Mouse (Mus musculus): ENCODE measurements around the gene Apoo.
A peak's percentile ranks its signal among the peaks of the same experiment; 100 is the strongest.
"Not testable (repeated sequence)": the region's sequence is repeated elsewhere in the genome, so short reads cannot be mapped to it uniquely, and the experiment has no call there.

Gene Apoo

DNA sequence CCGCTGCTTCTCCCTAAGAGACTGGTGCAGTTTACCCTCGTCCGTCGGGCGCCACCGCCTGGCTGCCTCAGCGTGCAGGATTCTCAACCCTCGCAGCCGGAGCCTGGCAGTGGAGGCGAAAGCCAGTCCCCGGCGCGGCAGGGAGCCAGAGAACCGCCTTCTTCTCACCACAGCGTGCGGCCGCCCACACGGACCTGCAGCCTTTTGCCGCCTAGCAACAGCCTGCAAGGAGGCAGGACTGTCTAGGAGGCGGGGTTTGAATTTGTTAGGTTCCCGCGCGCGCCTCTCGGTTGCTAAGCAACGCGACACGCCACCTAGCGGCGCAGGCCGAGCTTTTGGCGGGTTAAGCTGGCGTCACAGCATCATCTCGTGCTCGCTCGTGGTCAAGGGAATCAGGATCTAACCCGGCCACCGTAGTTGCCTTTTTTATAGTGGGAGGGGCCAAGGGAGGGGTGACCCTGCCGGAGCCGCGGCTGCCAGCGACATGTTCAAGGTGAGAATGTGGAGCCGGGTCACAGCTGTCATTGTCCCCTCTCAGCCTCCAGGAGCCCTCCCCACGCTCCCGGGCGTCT lies at the start of gene Apoo, which contains the start of gene Fam90a1b:
TSS of gene Apoo (plus strand) at position 448 of the 572 bp plus-strand sequence.
TSS of gene Fam90a1b (minus strand) at position 108 of the 572 bp plus-strand sequence.
- DNase-seq (ENCODE audit: low spot score in 2 of 2) = peak; percentile 92 to 95

DNA sequence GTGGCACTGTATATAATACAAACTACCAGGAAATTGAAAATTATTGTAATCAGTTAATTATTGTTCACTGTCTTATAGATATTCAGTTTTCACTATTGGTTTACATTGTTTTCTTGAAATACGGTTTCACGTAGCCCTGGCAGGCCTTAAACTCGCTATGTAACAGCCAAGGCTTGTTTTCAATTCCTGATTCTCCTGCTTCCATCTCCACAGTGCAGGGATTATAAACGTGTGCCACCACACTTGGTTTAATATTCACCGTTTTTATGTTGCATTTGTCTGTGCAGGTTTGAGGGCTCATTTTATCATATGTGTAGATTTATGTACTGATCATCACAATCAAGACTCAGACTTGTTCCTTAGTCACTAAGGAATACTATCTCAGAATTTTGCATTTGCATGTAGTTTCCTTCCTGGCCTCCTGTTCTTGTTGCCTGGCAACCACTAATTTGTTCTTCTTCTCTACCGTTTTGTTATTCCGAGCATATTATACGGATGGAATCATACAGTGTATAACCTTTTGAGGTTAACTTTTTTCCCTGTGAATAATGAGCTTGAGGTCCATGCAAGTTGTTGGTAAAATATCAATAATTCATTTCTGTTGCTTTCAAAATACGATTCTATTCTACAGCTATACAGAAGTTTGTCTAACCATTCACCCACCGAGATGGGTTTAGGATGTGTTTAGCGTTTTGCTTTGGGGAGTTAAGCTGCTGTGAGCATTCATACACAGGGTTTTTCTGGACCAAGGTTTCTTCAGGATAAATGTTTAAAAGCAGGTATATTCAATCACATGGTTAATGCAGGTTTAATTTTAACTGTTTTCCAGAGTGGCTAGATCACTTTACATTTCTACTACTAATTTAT lies 45.6 kb upstream of the Apoo start:
- no peak for DNase-seq (ENCODE audit: low spot score in 2 of 2)

DNA sequence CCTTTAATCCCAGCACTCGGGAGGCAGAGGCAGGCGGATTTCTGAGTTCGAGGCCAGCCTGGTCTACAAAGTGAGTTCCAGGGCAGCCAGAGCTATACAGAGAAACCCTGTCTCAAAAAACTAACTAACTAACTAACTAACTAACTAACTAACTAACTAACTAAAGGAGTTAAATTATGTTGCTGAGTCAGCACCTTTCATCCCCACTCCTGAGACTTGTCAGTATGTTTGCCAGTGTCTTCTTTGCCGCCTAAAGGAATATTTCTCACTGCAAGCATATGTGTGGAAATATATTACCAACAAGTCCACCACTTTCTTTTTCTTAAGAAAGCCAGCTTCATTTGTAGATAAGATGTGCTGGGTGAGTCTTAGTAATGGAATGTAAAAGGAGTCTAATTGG lies 23.3 kb upstream of the Apoo start:
- DNase-seq (ENCODE audit: low spot score in 2 of 2) = not testable (repeated sequence)

DNA sequence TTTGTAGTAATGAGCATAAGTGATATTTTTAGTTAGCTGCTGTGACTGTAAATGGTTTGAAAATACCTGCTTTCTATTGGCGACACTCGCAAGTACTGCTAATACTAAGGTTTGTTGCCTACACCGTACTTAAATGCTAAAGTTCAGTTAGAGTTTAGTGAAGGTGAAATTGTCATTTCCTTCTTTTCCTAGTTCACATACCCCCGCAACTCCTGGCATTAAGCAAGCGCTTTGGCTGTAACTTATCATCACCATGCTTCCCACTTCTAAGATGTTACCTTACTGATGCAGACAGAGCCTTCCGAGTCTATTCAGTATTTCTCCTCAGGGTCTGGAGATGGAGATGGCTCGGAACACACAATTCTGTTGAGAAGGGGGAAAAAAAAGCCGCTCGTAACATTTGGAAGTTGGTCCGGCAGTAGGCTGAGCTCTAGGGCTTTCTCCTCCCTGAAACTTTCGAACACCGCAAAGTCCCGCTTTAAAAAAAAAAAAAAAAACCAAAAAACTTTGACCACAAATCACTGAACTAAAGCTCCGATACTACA lies 1.5 kb upstream of the Apoo start:
- DNase-seq (ENCODE audit: low spot score in 2 of 2) = no peak

DNA sequence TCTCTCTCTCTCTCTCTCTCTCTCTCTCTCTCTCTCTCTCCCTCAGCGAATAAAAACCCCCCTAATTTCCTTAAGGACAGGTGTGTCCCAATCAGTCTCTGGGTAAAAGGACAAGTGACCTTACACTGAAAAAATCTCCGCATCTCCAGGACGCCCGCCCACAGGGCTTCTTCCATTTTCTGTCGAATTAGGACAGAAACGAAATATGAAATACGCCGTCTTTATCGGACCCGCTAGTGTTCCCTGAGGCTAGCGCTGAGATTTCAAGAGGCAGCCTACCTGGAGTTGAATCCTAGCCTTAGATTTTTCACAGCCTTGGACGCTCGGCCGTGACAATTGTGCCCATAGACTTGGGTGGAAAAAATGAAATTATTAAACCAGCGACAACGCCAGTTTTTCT lies 888 bp upstream of the Apoo start:
- DNase-seq (ENCODE audit: low spot score in 2 of 2) = peak in 1 of 2 experiments; percentile 0

DNA sequence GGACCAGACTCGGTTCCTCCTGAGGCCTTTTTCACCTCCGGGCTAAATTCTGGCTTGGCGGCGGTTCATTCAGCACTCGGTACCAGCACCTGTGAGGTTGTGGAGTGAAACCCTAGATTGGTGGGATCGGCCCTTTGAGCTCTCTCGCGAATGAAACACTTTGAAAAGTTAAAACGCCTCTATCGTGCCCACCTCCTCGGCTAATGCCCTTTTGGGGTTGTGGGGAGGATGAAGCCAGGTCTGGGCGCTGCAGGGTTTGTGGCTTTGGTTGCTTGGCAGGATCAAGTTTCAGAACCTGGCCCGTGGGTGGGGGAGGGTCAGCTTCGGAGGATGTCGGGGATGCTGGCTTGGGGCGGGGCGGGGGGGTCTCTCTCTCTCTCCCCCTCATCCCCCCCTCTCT lies 331 bp downstream of the Apoo start:
- no peak for DNase-seq (ENCODE audit: low spot score in 2 of 2)

DNA sequence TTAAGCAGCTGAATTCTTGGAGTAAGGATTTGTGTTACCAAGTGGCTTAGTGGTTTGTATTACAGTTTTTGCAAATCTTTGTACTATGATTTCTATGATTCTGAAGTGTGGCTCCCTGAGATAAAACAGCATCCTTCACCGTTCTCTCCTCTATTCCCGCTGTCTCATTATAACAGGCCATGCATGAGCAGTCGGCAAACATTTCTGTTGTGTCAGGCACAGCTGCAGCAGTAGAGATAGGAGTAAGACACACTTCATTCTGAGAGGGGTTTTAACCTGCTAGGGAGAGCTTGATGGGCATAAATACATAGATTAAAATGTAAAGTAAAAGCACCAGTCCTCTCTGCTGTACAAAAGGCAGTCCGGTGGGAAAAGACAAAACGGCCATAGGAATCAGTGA lies 11.8 kb downstream of the Apoo start:
- no peak for DNase-seq (ENCODE audit: low spot score in 2 of 2)

DNA sequence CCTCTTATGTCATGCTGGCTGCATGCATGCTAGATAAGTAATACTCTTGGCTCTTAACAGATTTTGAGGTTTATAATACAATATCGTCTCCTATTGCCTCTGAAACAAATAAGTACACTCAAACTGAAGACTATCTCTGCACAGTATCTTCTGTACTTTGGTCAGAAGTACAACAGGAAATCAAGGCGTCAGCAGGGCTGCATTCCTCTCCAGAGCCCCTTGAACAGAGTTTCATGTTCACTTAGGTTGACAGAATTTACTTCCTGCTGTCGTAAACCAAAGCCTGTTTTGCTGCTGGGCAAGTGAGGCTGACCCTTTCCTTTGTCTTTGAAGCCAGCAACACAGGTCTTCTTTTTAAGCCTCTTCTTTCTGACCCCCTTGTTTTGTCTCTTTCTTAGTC lies 42.1 kb downstream of the Apoo start:
- DNase-seq (ENCODE audit: low spot score in 2 of 2) = no peak

DNA sequence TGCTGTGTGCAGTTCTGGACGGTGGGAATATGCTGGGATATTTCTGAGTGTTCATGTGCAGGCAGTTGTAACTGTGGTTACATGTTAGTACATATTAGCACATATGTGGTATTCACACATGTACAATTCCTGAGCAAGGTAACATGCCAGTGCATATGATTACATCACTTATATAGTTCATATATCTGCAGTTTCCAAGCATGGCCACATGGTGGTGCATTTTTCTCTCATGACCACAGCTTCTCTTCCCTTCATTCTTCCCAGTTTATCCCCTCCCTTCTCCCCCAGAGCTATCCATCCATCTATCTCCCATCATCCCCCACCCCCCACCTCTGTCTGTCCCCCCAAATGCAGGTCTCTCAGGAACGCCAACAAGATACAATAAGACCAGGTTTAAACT lies 53.3 kb downstream of the Apoo start:
- no peak for DNase-seq (ENCODE audit: low spot score in 2 of 2)

DNA sequence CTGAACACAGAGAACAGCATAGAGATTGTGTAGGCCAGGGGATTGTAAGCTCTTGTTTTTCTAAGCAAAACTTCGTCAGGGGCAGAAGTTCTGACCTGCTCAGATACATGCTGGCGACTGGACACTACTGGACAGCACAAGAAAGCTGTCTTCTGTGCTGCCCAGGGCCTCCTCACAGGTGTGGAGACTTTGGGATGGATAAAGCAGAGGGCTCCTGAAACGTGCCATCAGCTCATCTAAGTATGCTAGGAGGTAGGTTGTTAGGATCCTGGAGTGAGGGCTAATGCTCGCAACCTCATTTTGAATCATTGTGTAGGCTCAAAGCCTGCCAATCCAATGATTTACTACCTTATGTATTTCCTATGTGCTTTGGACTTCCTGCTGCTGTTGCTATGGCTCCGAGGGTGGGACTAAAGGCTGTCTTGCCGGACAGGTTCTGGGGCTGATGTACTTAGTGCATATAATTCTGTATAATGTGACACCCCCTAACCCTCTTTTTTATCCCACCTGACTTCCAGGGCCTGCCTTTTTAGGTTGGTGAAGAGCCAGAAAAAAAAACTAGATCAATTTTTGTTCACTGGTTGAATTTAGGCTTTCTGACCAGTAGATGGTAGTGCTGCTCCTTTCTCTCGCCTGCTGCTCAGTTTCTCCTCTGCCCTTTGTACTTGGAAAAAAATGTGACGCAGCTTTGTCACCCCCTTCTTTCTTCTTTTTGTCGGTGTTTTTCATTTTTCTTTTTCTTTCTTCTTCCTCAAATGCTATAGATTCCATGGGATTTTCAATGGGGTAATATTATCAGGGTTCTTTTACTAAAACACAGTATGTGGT lies 64.8 kb downstream of the Apoo start:
- no peak for DNase-seq (ENCODE audit: low spot score in 2 of 2)

DNA sequence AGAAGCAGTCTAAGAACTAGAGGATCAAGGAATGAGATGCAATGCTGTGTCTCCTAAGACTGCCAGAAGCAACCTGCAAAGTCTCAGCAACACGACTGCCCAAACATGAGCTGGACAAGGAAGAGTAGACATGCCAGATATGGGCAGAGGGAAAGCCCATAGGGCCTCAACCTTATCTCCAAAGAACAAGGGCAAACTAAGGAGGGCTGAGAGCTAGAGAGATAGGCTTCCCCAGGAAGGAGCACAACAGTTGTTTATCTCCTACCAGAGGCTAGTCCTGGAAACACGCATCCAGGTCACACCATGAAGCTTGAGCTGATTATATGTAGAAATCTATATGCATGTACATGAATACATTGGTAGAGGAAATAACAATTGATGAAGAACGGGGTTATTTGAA lies 78.5 kb downstream of the Apoo start:
- DNase-seq (ENCODE audit: low spot score in 2 of 2) = not testable (repeated sequence)

DNA sequence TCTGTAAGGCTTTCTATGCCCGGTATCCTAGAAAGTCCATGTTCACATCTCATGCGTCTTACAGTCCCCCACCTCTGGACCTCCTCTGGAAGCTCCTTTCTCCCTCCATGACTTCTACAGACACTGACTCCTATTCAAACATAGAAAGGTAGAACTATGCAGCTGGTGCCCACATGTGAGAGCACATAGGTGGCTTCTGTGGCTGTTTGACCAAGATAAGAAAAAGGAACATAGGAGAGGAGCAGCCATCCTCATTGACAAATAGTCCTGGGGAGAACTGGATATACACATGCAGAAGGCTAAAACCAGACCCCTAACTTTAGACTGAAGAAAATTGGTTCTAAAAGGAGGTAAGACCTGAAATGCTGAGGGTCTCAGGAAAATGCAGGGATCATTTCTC lies 79.1 kb downstream of the Apoo start:
- not testable (repeated sequence) for DNase-seq (ENCODE audit: low spot score in 2 of 2)

DNA sequence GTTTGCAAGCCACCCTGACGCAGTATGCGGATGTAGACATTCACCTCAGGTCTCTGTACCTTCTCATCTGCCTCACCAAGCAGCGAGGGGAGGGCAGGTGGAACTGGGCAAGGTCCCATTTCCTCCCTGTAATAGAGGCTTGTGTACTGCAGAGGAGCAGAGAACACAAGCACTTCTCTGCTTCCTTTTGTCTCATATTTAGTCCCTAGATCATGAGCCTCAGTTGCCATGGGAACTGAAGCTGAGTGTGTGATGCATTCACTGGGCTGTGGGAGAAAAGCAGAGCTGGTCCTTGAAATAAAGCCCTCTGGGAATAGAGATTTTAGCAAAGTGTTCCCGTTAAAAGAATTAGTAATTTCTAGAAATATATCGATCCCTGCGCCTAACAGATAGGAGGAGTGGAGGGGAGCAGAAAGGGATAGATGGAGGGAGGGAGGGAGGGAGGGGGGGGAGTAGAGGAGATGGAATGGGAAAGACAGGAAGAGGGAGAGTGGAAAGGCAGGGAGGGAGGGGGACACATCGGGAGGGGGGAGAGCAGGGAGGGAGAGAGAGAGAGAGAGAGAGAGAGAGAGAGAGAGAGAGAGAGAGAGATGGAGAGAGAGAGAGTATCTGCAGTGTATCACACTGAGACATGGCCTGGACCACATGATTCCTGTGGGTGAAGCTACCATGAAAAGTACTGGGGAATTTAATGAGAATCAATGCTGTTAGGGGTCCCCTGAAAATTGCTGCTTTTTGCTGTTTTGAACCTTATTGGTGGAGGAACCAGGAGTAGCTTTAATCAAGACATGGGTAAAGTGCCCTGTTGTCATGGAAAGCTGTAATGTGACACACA lies 83.3 kb downstream of the Apoo start:
- not testable (repeated sequence) for DNase-seq (ENCODE audit: low spot score in 2 of 2)

DNA sequence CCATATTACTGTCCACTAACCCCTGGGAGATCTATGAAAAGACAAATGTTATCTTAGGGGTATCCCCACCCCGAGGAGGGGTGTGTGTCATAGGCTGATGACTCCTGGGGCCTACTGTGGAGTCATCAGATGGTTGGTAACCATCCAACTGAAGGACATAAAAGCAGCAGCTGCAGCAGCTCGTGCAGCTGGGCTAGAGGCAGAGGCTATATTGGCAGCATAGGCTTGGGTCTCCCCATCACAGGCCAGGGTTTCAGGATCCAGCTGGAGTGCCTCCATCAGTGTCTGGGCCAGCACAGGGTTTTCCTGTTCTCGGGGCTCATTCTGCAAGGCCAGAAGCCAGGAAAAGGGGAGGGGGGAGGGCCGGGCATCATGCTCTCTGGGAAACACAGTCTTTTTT lies 92.4 kb downstream of the Apoo start:
- no peak for DNase-seq (ENCODE audit: low spot score in 2 of 2)

DNA sequence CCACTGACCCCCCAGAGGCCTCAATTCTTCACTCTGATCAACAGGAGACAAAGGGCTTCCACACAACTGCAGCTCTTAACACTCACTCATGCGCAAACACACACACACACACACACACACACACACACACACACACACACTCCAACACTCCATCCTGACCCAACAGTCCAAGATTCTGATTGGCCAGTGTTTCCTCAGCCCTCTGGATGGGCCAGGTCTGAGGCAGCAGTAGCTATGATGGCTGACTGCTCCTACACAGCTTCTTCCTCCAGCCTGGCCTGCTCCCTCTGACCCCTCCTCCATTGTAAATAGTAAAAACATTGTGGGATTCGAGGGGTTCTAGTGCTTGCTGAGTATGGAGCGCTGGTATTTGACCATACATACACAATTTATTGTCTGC lies 94.6 kb downstream of the Apoo start:
- not testable (repeated sequence) for DNase-seq (ENCODE audit: low spot score in 2 of 2)

DNA sequence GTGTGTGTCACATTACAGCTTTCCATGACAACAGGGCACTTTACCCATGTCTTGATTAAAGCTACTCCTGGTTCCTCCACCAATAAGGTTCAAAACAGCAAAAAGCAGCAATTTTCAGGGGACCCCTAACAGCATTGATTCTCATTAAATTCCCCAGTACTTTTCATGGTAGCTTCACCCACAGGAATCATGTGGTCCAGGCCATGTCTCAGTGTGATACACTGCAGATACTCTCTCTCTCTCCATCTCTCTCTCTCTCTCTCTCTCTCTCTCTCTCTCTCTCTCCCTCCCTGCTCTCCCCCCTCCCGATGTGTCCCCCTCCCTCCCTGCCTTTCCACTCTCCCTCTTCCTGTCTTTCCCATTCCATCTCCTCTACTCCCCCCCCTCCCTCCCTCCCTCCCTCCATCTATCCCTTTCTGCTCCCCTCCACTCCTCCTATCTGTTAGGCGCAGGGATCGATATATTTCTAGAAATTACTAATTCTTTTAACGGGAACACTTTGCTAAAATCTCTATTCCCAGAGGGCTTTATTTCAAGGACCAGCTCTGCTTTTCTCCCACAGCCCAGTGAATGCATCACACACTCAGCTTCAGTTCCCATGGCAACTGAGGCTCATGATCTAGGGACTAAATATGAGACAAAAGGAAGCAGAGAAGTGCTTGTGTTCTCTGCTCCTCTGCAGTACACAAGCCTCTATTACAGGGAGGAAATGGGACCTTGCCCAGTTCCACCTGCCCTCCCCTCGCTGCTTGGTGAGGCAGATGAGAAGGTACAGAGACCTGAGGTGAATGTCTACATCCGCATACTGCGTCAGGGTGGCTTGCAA lies 95.9 kb downstream of the Apoo start:
- not testable (repeated sequence) for DNase-seq (ENCODE audit: low spot score in 2 of 2)
